Mouse (Mus musculus): ENCODE results near the gene Ybey.

- TF ChIP-seq POLR2AphosphoS5 (IDR thresholded peaks at IDR 0.05; ENCODE audit: insufficient replicate concordance, low read depth, low read length) (no peak), CTCF (IDR thresholded peaks at IDR 0.05; ENCODE audit: low read depth, low read length) (no peak), TAL1 (conservative IDR thresholded peaks at IDR 0.05; ENCODE audit: low read depth, low read length) (no peak), GATA2 (IDR thresholded peaks at IDR 0.05; ENCODE audit: borderline replicate concordance, low read depth, low read length) (no peak)
Measured at GRCm38 (mm10) chr10:76497522-76497921, 28.6 kb upstream of the Ybey start.

All from G1E (cell line).